Mouse (Mus musculus): ENCODE measurements at regions not wholly inside any gene's neighbourhood (a gene's known extent, or its start where the extent isn't known, plus 50 kb on each side); places are given as distances from the start of the nearest gene placed in this dataset.

DNA sequence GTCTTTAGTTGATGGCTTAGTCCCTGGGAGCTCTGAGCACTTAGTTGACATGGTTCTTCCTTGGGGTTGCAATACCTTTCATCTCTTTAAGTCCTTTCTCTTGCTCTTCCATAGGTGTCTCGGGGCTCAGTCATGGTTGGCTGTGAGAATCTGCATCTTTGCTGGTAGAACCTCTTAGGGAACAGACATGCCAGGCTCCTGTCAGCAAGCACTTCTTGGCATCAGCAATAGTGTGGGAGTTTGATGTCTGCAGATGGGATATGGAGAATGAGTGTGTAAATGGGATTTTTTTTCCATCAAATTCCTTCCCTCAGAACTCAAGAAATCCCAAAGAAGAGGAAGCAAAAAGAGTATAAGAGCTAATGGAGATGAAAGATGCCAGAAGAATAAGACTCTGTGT lies 1975.9 kb upstream of the Gm12353 start:
- no peak for DNase-seq

DNA sequence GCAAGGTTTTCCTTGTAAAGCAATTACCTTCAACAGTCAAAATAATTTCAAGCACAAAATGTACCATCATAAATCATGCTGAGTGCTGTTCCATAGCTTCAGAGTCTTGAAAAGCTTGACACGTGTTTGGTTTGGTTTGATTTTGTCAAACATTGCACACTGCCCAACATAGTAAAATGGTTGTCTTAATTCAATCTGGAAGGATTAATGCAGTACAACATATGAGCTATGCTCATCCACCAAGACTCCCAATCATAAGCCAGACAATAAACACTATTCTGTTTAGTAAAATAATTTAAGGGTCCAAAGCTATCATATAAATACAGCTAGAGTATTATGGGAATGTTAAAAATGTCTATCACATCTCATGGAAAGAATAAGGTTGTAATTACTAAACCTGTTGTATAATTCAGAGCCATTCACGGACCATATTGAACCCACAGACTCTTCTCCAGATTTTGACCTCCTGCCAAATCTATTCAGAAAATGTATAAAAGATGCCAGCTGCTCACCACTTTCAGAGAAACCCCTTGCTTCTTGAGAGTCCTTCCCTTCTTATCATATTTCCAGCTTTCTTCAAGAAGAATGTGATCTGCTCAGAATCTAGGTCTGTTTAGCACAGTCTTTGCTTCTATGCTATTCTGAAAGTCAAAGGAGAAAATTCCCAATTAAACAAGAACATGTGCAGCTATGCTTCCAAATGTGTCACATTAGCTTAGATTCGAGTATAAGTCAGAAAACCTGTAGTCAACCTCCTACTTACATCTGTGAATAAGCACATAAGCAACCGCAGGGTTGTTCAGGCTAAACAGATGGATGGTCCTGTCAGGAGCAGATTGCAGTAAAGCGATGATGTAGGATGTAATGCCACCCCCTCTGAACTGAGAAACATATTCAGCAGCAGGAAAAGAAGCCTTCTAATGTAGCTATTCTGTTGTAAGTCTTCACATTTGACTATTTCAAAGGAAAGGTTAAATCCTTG lies 1969.4 kb upstream of the Gm12353 start:
- peak in 1 of 2 experiments; percentile 3 for DNase-seq

GRCm38 (mm10) chr4:17646712-17647111 lies 1958.5 kb upstream of the Gm12353 start:
- no peak for DNase-seq

DNA sequence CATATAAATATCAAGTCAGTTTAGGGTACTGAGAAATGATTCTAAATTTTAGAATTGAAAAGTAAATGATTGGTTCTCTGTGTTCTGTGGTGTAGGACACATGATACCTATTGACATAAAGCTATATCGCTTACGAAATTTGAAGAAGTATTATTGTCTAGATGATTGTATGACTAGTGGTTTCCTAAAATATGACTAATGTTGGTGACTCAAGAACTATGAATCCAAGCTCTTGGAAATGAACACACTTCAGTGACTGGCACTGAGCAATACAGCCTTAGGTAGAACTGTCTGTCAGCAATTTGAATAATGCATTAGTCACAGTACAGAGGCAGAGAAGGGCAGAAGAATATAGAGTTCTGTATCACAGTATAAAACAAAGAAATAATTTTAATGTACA lies 1955.9 kb upstream of the Gm12353 start:
- no peak for DNase-seq

DNA sequence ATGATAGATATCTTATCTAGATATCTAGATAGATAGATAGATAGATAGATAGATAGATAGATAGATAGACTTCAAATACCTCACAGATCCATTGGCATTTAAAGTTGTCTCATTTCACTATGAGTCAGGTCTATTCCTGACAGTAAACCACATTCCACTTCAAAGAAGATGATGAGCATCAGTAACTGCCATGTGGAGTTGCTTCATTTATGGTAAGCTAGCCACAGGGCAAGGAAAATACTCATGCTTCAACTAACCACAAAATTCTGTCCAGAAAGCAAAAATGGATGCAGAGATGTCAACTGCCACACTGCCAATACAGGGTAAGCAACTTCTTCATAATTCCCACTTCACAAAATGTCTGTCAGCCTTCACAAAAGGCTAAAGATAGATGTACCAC lies 1951.7 kb upstream of the Gm12353 start:
- DNase-seq, result no peak

DNA sequence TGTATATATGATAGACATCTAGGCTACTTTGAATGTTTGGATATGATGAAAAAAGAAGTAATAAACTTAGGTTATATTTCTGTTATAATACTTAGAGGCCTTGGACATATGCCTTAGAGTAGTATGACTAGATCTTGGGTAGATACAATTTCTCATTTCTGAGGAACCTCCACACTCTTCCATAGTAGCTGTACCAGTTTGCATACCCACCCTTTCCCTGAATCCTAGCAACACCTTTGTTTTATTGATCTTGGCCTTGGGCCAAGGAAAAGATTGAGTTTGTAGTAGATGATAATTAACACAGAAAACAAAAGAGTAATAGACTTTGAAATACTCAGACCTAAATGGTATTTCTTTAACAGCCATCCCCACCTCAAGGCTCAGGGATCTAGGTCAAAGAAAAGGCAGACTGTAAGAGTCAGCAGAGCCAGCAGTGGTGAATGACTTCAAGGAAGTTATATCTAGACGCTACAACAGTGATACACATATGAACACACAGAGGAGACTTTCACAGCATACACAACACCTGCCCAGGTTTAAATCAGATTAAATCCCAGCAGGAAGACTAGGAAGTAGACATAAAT lies 1937.9 kb upstream of the Gm12353 start:
- DNase-seq, result no peak
